Mouse (Mus musculus) liver, embryonic 16.5 days (tissue): ENCODE data around the gene Uck2. TPM values are rescaled to one million over a fixed set of nuclear protein-coding genes. Genes with fewer than 3 reads are reported as not detected.

Experiments used
- ATAC-seq: fragments of 200-750 bp; cut with Nextera tagmentation; 2 replicates; pipeline ENCODE4 v1.8.0; 2017; ENCODE audit warnings: low read depth, mild to moderate bottlenecking, moderate number of reproducible peaks, moderate library complexity
- H3K27ac ChIP-seq: fragments of 300-500 bp; sonication (generic); 2 replicates; pipeline ENCODE4 v1.5.1; 2014; ENCODE audit warnings: mild to moderate bottlenecking, low read length
- H3K27me3 ChIP-seq: fragments of 300-500 bp; sonication (generic); 2 replicates; pipeline ENCODE4 v1.6.1; 2014; ENCODE audit warnings: low read depth, low read length, mixed read lengths; ENCODE audit not compliant: control insufficient read depth, insufficient read depth
- H3K36me3 ChIP-seq: fragments of 300-500 bp; sonication (generic); 2 replicates; pipeline ENCODE4 v1.6.1; 2014; ENCODE audit warnings: mild to moderate bottlenecking; ENCODE audit not compliant: control insufficient read depth, insufficient read depth
- H3K4me1 ChIP-seq: fragments of 300-500 bp; sonication (generic); 2 replicates; pipeline ENCODE4 v1.6.1; 2014; ENCODE audit warnings: low read depth, low read length, mixed read lengths; ENCODE audit not compliant: control insufficient read depth
- H3K4me2 ChIP-seq: fragments of 300-500 bp; sonication (generic); 2 replicates; pipeline ENCODE4 v1.6.1; 2014; ENCODE audit warnings: low read depth, low read length, mixed read lengths
- H3K4me3 ChIP-seq: fragments of 300-500 bp; sonication (generic); 2 replicates; pipeline ENCODE4 v1.5.1; 2014; ENCODE audit warnings: low read depth, mild to moderate bottlenecking, low read length
- H3K9ac ChIP-seq: fragments of 300-500 bp; sonication (generic); 2 replicates; pipeline ENCODE4 v1.6.1; 2014; ENCODE audit warnings: low read depth, low read length
- H3K9me3 ChIP-seq: fragments of 300-500 bp; sonication (generic); replicated peaks from 2 replicates; pipeline ENCODE4 v1.6.1; 2016; ENCODE audit warnings: low read length; ENCODE audit not compliant: control insufficient read depth
- WGBS: fragments of 180-500 bp; shearing (Covaris S2); extraction: QIAGEN DNeasy Blood & Tissue Kit; methylation state at CpG from one replicate; pipeline ENCODE4 v1.1.7; 2014; ENCODE audit not compliant: insufficient replicate concordance; 5-methylcytosine and 5-hydroxymethylcytosine counted together
- polyA plus RNA-seq: library from polyadenylated mRNA; unstranded; fragments of >200 nt; fragmentation: Nextera tagmentation; extraction: Ambion mirVana; gene quantifications from 2 replicates; pipeline ENCODE4 v1.2.1, GENCODE M21; 2015

Uck2 gene
- polyA plus RNA-seq, 1 experiment from 2014 or later = 30.8 TPM

GRCm38 (mm10) chr1:167279160-167279715 lies 5.9 kb downstream of the Uck2 start:
- H3K27ac ChIP-seq = no peak overlapping the region
- WGBS = 59% methylated on average over 13 of the region's 13 CpGs
- no peak overlapping the region for H3K4me3 ChIP-seq
- H3K9ac ChIP-seq = no peak overlapping the region
- no peak overlapping the region for H3K4me2 ChIP-seq
- H3K9me3 ChIP-seq = no peaks in the 10 kb centered on the region
- H3K36me3 ChIP-seq = no peaks in the 10 kb centered on the region
- no peaks in the 10 kb centered on the region for H3K27me3 ChIP-seq
- H3K4me1 ChIP-seq = peaks cover 27% of the 10 kb centered on the region
- ATAC-seq = no peak

GRCm38 (mm10) chr1:167278395-167278794 lies 6.7 kb downstream of the Uck2 start:
- Histone ChIP-seq H3K4me2 (no peak overlapping the region), H3K4me1 (peaks cover 30% of the 10 kb centered on the region), H3K9ac (no peak overlapping the region), H3K9me3 (no peaks in the 10 kb centered on the region), H3K27ac (no peak overlapping the region), H3K36me3 (no peaks in the 10 kb centered on the region), H3K27me3 (no peaks in the 10 kb centered on the region), H3K4me3 (no peak overlapping the region)
- WGBS = 73% methylated on average over 6 of the region's 6 CpGs
- no peak for ATAC-seq

- no peak overlapping the region for H3K9ac ChIP-seq
- H3K4me3 ChIP-seq = no peak overlapping the region
- ATAC-seq = no peak
- H3K36me3 ChIP-seq = no peaks in the 10 kb centered on the region
- H3K4me1 ChIP-seq = peaks cover 47% of the 10 kb centered on the region
- H3K9me3 ChIP-seq = no peaks in the 10 kb centered on the region
- WGBS = 73% methylated on average over 12 of the region's 12 CpGs
- H3K4me2 ChIP-seq = no peak overlapping the region
- H3K27me3 ChIP-seq = no peaks in the 10 kb centered on the region
- peak overlapping the region; percentile 16; the same call in 1 of the 2 replicates for H3K27ac ChIP-seq
These were observed 10.3 kb downstream of the Uck2 start for GRCm38 (mm10) chr1:167274646-167275390.

GRCm38 (mm10) chr1:167273380-167274163 lies 11.5 kb downstream of the Uck2 start:
- Histone ChIP-seq H3K27me3 (no peaks in the 10 kb centered on the region), H3K4me3 (peak overlapping the region; percentile 4; the same call in 1 of the 2 replicates), H3K9ac (peak overlapping the region; percentile 32), H3K4me1 (peaks cover 59% of the 10 kb centered on the region), H3K27ac (peak overlapping the region; percentile 80), H3K4me2 (peak overlapping the region; percentile 47), H3K36me3 (no peaks in the 10 kb centered on the region), H3K9me3 (no peaks in the 10 kb centered on the region)
- 26% methylated on average over 14 of the region's 14 CpGs for WGBS
- peak; percentile 41 for ATAC-seq

GRCm38 (mm10) chr1:167271841-167272240 lies 13.3 kb downstream of the Uck2 start:
- peak overlapping the region; percentile 37 for H3K4me2 ChIP-seq
- no peak overlapping the region for H3K4me3 ChIP-seq
- peak overlapping the region; percentile 26 for H3K9ac ChIP-seq
- H3K9me3 ChIP-seq = no peaks in the 10 kb centered on the region
- 29% methylated on average over 8 of the region's 8 CpGs for WGBS
- H3K27me3 ChIP-seq = no peaks in the 10 kb centered on the region
- H3K4me1 ChIP-seq = peaks cover 64% of the 10 kb centered on the region
- H3K36me3 ChIP-seq = no peaks in the 10 kb centered on the region
- peak; percentile 9; the same call in 1 of the 2 replicates for ATAC-seq
- peak overlapping the region; percentile 70 for H3K27ac ChIP-seq

- no peaks in the 10 kb centered on the region for H3K36me3 ChIP-seq
- no peak overlapping the region for H3K4me3 ChIP-seq
- H3K4me1 ChIP-seq = peaks cover 64% of the 10 kb centered on the region
- peak overlapping the region; percentile 70 for H3K27ac ChIP-seq
- H3K9me3 ChIP-seq = no peaks in the 10 kb centered on the region
- WGBS = 10% methylated on average over 4 of the region's 4 CpGs
- no peaks in the 10 kb centered on the region for H3K27me3 ChIP-seq
- ATAC-seq = peak; percentile 85
- peak overlapping the region; percentile 37 for H3K4me2 ChIP-seq
- peak overlapping the region; percentile 26 for H3K9ac ChIP-seq
These were observed 13.8 kb downstream of the Uck2 start for GRCm38 (mm10) chr1:167271304-167271703.

- Histone ChIP-seq H3K4me1 (peaks cover 64% of the 10 kb centered on the region), H3K9ac (no peak overlapping the region), H3K9me3 (no peaks in the 10 kb centered on the region), H3K4me3 (no peak overlapping the region), H3K4me2 (peak overlapping the region; percentile 37), H3K27ac (peak overlapping the region; percentile 70), H3K36me3 (no peaks in the 10 kb centered on the region), H3K27me3 (no peaks in the 10 kb centered on the region)
- 29% methylated on average over 19 of the region's 19 CpGs for WGBS
- no peak for ATAC-seq
These were observed 14.6 kb downstream of the Uck2 start for GRCm38 (mm10) chr1:167270342-167271111.

GRCm38 (mm10) chr1:167269856-167270270 lies 15.3 kb downstream of the Uck2 start:
- H3K4me2 ChIP-seq = peak overlapping the region; percentile 25
- no peak for ATAC-seq
- H3K4me1 ChIP-seq = peaks cover 64% of the 10 kb centered on the region
- peak overlapping the region; percentile 59 for H3K27ac ChIP-seq
- H3K9me3 ChIP-seq = no peaks in the 10 kb centered on the region
- H3K36me3 ChIP-seq = no peaks in the 10 kb centered on the region
- no peak overlapping the region; the same call in 1 of the 2 replicates for H3K4me3 ChIP-seq
- 35% methylated on average over 6 of the region's 6 CpGs for WGBS
- H3K27me3 ChIP-seq = no peaks in the 10 kb centered on the region
- peak overlapping the region; percentile 3; the same call in 1 of the 2 replicates for H3K9ac ChIP-seq
